Mouse (Mus musculus): ENCODE results near the gene Zfp385b.

- TF ChIP-seq CTCF (IDR thresholded peaks at IDR 0.05; ENCODE audit: borderline replicate concordance, insufficient read depth, low read depth, low read length) (no peak), POLR2A (IDR thresholded peaks at IDR 0.05; ENCODE audit: borderline replicate concordance, insufficient read depth, low read length) (no peak)
Observed at GRCm38 (mm10) chr2:77863522-77863921, 44.1 kb upstream of the Zfp385b start.

Data from cerebellum, adult 2 months (tissue).